Mouse (Mus musculus): Measurements from ENCODE around the gene Olfr140. TPM values are rescaled to one million over a fixed set of nuclear protein-coding genes. Genes with fewer than 3 reads are reported as not detected.

Olfr140 gene
- not detected in 2 replicates for polyA plus RNA-seq (2012)

- TF ChIP-seq GATA1 (IDR thresholded peaks at IDR 0.05; ENCODE audit: low read length) (no peak), TAL1 (IDR thresholded peaks at IDR 0.05; ENCODE audit: low read length) (no peak)
- Histone ChIP-seq H3K4me3 (replicated peaks) (no peak within 1 kb of the TSS), H3K36me3 (ENCODE audit: control insufficient read depth) (no peaks in the 10 kb centered on the region), H3K4me1 (ENCODE audit: control insufficient read depth) (no peaks in the 10 kb centered on the region), H3K9me3 (ENCODE audit: control insufficient read depth, low read length) (no peaks in the 10 kb centered on the region), H3K27me3 (ENCODE audit: control insufficient read depth) (no peaks in the 10 kb centered on the region)
Measured at GRCm38 (mm10) chr2:90063494-90063893, at the start of gene Olfr140. Gene Olfr140 (minus strand): TSS chr2:90063594.

DNA sequence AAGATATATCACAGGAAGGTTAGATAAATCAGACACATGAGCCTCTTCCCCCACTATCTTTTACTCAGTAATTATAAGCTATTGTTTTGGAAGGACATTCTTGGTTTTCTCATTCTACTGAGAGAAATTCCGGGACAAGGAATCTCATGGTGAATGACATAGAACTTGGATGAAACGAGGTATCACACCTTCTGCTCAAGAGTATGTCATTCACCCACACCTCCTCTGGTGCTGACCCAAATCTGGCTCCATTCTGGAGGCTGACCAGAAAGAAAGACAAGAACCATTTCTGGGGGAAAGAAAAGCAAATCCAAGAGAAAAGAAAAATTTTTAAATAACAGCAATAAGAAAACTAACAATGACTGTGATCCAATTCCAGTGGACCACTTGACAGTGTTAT is 6.7 kb upstream of the Olfr140 start:
- no peaks in the 10 kb centered on the region for H3K27me3 ChIP-seq (ENCODE audit: control insufficient read depth)
- peaks cover 2% of the 10 kb centered on the region; the same call in 1 of the 2 replicates for H3K9me3 ChIP-seq (ENCODE audit: control insufficient read depth, low read length)
- H3K36me3 ChIP-seq (ENCODE audit: control insufficient read depth) = no peaks in the 10 kb centered on the region
- no peak for TF ChIP-seq TAL1 (IDR thresholded peaks at IDR 0.05; ENCODE audit: low read length)
- no peaks in the 10 kb centered on the region for H3K4me1 ChIP-seq (ENCODE audit: control insufficient read depth)
- no peak overlapping the region for H3K4me3 ChIP-seq (replicated peaks)

GRCm38 (mm10) chr2:90035037-90035436 is 28.4 kb downstream of the Olfr140 start, which contains the start of gene Olfr1265:
Gene Olfr1265 (plus strand): TSS chr2:90035337.
- H3K4me1 ChIP-seq (ENCODE audit: control insufficient read depth) = no peaks in the 10 kb centered on the region
- no peaks in the 10 kb centered on the region for H3K36me3 ChIP-seq (ENCODE audit: control insufficient read depth)
- H3K9me3 ChIP-seq (ENCODE audit: control insufficient read depth, low read length) = no peaks in the 10 kb centered on the region; the same call in 1 of the 2 replicates
- no peak within 1 kb of the TSS for H3K4me3 ChIP-seq (replicated peaks)
- no peak for TF ChIP-seq TAL1 (IDR thresholded peaks at IDR 0.05; ENCODE audit: low read length)
- no peaks in the 10 kb centered on the region for H3K27me3 ChIP-seq (ENCODE audit: control insufficient read depth)

DNA sequence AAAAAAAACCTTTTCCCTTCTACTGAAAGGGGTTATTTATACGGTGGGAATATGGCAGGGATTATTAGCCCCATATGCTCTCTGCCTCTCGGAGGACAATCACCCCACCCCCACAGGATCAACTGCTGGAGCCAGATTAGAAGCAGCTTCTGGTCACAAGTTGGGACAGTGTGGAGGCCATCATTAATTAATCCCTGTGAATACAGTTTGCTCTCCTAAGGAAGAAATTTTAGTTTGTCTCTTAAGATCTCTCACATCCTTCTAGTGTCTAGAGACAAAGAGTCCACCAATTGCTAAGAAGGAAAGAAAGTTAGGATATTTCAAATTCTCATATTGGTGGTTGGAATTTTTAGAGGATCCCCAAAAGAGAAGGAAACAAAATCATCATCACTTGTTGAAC is 37.9 kb downstream of the Olfr140 start, which contains the start of gene Olfr1264:
TSS of gene Olfr1264 (minus strand) at position 101 of the 400 bp plus-strand sequence.
- TF ChIP-seq GATA1 (IDR thresholded peaks at IDR 0.05; ENCODE audit: low read length) (no peak), TAL1 (IDR thresholded peaks at IDR 0.05; ENCODE audit: low read length) (no peak)
- H3K36me3 ChIP-seq (ENCODE audit: control insufficient read depth) = no peaks in the 10 kb centered on the region
- no peak within 1 kb of the TSS for H3K4me3 ChIP-seq (replicated peaks)
- H3K9me3 ChIP-seq (ENCODE audit: control insufficient read depth, low read length) = peaks cover 4% of the 10 kb centered on the region; the same call in 1 of the 2 replicates
- H3K27me3 ChIP-seq (ENCODE audit: control insufficient read depth) = no peaks in the 10 kb centered on the region
- H3K4me1 ChIP-seq (ENCODE audit: control insufficient read depth) = no peaks in the 10 kb centered on the region

DNA sequence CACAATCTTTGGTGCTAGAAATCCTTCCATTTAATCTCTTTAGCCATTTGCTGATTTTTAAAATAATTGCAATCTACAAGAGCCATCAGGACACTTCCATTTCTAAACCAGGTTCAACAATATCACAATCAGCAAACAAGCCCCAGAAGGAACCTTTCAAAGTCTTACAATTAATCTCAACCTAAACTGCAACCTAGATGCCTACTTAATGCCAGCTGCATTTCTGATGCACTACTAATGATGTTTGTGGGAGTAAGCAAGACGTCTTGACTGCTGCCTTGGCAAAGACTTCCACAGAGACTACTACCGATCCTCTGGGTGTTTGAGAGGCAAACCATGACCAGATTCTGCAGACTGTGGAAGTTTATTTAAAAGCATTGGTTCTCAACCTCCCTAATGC is 51.6 kb downstream of the Olfr140 start, which contains the start of gene Olfr1263:
TSS of gene Olfr1263 (plus strand) at position 301 of the 400 bp plus-strand sequence.
- H3K27me3 ChIP-seq (ENCODE audit: control insufficient read depth) = no peaks in the 10 kb centered on the region
- H3K36me3 ChIP-seq (ENCODE audit: control insufficient read depth) = no peaks in the 10 kb centered on the region
- H3K9me3 ChIP-seq (ENCODE audit: control insufficient read depth, low read length) = no peaks in the 10 kb centered on the region
- H3K4me1 ChIP-seq (ENCODE audit: control insufficient read depth) = no peaks in the 10 kb centered on the region
- no peak within 1 kb of the TSS for H3K4me3 ChIP-seq (replicated peaks)
- TF ChIP-seq GATA1 (IDR thresholded peaks at IDR 0.05; ENCODE audit: low read length) = no peak
- TF ChIP-seq TAL1 (IDR thresholded peaks at IDR 0.05; ENCODE audit: low read length) = no peak

GRCm38 (mm10) chr2:89999845-90000244 is 63.5 kb downstream of the Olfr140 start, which contains the start of gene Olfr1262:
Gene Olfr1262 (plus strand): TSS chr2:90000145.
- no peaks in the 10 kb centered on the region for H3K27me3 ChIP-seq (ENCODE audit: control insufficient read depth)
- TF ChIP-seq GATA1 (IDR thresholded peaks at IDR 0.05; ENCODE audit: low read length) = no peak
- no peak for TF ChIP-seq TAL1 (IDR thresholded peaks at IDR 0.05; ENCODE audit: low read length)
- no peaks in the 10 kb centered on the region for H3K4me1 ChIP-seq (ENCODE audit: control insufficient read depth)
- H3K4me3 ChIP-seq (replicated peaks) = no peak within 1 kb of the TSS
- no peaks in the 10 kb centered on the region for H3K36me3 ChIP-seq (ENCODE audit: control insufficient read depth)
- H3K9me3 ChIP-seq (ENCODE audit: control insufficient read depth, low read length) = no peaks in the 10 kb centered on the region

Other genes starting within 250 kb of the Olfr140 start
- gene Olfr1256, start 222.0 kb downstream of the Olfr140 start, polyA plus RNA-seq (2012) = 0.02 TPM in 1 of 2 replicates, not detected in the other
- not detected in 2 replicates for gene Olfr48, start 215.4 kb downstream of the Olfr140 start, polyA plus RNA-seq (2012)
- gene Olfr1257, start 185.2 kb downstream of the Olfr140 start, polyA plus RNA-seq (2012) = not detected in 2 replicates
- not detected in 2 replicates for gene Olfr1258, start 136.3 kb downstream of the Olfr140 start, polyA plus RNA-seq (2012)
- not detected in 2 replicates for gene Olfr1259, start 114.9 kb downstream of the Olfr140 start, polyA plus RNA-seq (2012)
- 0.01 TPM in 1 of 2 replicates, not detected in the other for gene Olfr1260, start 89.3 kb downstream of the Olfr140 start, polyA plus RNA-seq (2012)
- not detected in 2 replicates for gene Olfr1261, start 72.4 kb downstream of the Olfr140 start, polyA plus RNA-seq (2012)
- gene Olfr1262, start 63.4 kb downstream of the Olfr140 start, polyA plus RNA-seq (2012) = not detected in 2 replicates
- not detected in 2 replicates for gene Olfr1263, start 51.5 kb downstream of the Olfr140 start, polyA plus RNA-seq (2012)
- gene Olfr1264, start 38.0 kb downstream of the Olfr140 start, polyA plus RNA-seq (2012) = 0.01 TPM in 1 of 2 replicates, not detected in the other
- gene Olfr1265, start 28.3 kb downstream of the Olfr140 start, polyA plus RNA-seq (2012) = not detected in 2 replicates
- gene Olfr1269, start 57.8 kb upstream of the Olfr140 start, polyA plus RNA-seq (2012) = not detected in 2 replicates
- 0.01 TPM in 1 of 2 replicates, not detected in the other for gene Olfr32, start 78.7 kb upstream of the Olfr140 start, polyA plus RNA-seq (2012)
- not detected in 2 replicates for gene Olfr1270, start 89.5 kb upstream of the Olfr140 start, polyA plus RNA-seq (2012)
- not detected in 2 replicates for gene Olfr1506, start 160.9 kb upstream of the Olfr140 start, polyA plus RNA-seq (2012)
- gene Olfr142, start 194.0 kb upstream of the Olfr140 start, polyA plus RNA-seq (2012) = not detected in 2 replicates
- not detected in 2 replicates for gene Olfr1271, start 207.4 kb upstream of the Olfr140 start, polyA plus RNA-seq (2012)
- not detected in 2 replicates for gene Olfr1272, start 229.2 kb upstream of the Olfr140 start, polyA plus RNA-seq (2012)